23 mouse cellular contexts compared by ENCODE assay signal in the genomic region with DNA sequence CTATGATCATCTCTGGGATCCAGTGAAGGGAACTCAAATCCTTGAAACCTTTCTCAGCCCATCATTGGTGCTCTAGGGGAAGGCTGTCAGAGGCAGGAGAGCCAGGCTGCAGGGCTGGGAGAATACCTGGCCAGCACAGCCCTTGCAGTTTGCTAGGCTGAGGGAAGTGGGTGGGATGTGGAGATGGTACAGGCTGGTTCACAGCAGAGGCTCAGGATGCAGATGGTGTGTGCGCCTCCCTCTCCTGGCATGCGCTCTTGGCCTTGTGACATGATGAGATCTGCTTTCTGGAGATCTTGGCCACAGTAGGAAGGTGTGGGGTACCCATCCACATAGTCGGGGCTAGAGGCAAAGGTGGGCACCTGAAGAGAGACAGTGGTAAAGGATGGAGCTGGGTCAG. TPM values are rescaled to one million over a fixed set of nuclear protein-coding genes. Genes with fewer than 3 reads are reported as not detected.
DNase-seq lines count a peak whose midpoint lies in the region; ATAC-seq and TF ChIP-seq lines count a peak whose summit lies in the region.
"Had no signal": no experiment of that assay in that cellular context is flagged by ENCODE, and none has a peak within 500 bp of the region (broad histone marks: within the 10 kb centered on the region; RNA-seq: fewer than 3 reads in every experiment).

No protein-coding gene starts in this region.

- DNase-seq in heart, adult 9 months (ENCODE audit: low spot score in 2 of 2) = no peak
- DNase-seq in brain, adult 2 months (ENCODE audit: low read depth, low spot score) = peak; percentile 97
- peak; percentile 94 for DNase-seq in cerebellum, adult 9-10 months
- peak; percentile 86 for DNase-seq in layer of hippocampus, adult 9-11 months
- DNase-seq in gastrocnemius, postnatal 14 days = no peak
- DNase-seq in forebrain, postnatal 0 days = no peak
- no peak for DNase-seq in spleen, postnatal 4 days (ENCODE audit: low spot score in 2 of 2)
- DNase-seq: liver; lung, adult 2 months; lung, postnatal 4 days; midbrain, embryonic 14.5 days; spleen, adult 18-20 months; thymus, postnatal 25 days had no signal

- intact Hi-C loops in gastrocnemius, postnatal 14 days (cut with DNase I; ENCODE audit: low total_unique reads) = no loop called here

- H3K9me3 ChIP-seq in heart, embryonic 12.5 days (replicated peaks) = no peaks in the 10 kb centered on the region
- no peaks in the 10 kb centered on the region for H3K9me3 ChIP-seq in forebrain, postnatal 0 days (ENCODE audit: low read length)
- H3K9me3 ChIP-seq: embryonic facial prominence, embryonic 13.5 days had no signal

- no peak overlapping the region for H3K9ac ChIP-seq in heart, embryonic 12.5 days
- H3K9ac ChIP-seq in forebrain, postnatal 0 days = no peak overlapping the region
- H3K9ac ChIP-seq: embryonic facial prominence, embryonic 13.5 days; hindbrain, embryonic 14.5 days had no signal

- H3K4me3 ChIP-seq in heart, embryonic 12.5 days = no peak overlapping the region
- no peak overlapping the region for H3K4me3 ChIP-seq in forebrain, postnatal 0 days (ENCODE audit: low read depth, low read length)
- H3K4me3 ChIP-seq: embryonic facial prominence, embryonic 13.5 days had no signal

- H3K27ac ChIP-seq in heart, embryonic 12.5 days (ENCODE audit: poor library complexity, severe bottlenecking) = no peak overlapping the region
- no peak overlapping the region for H3K27ac ChIP-seq in forebrain, postnatal 0 days (ENCODE audit: low read depth, low read length)
- H3K27ac ChIP-seq: embryonic facial prominence, embryonic 13.5 days; hindbrain, embryonic 14.5 days; kidney, postnatal 0 days; stomach, postnatal 0 days had no signal

- peaks cover 11% of the 10 kb centered on the region for H3K4me1 ChIP-seq in heart, embryonic 12.5 days (replicated peaks)
- peaks cover 9% of the 10 kb centered on the region; the same call in 1 of the 2 replicates for H3K4me1 ChIP-seq in forebrain, postnatal 0 days (ENCODE audit: insufficient read depth)

- ATAC-seq in heart, embryonic 12.5 days (ENCODE audit: insufficient number of reproducible peaks, low FRiP score) = peak; percentile 25; the same call in 1 of the 2 replicates
- no peak for ATAC-seq in forebrain, postnatal 0 days
- ATAC-seq: intestine, embryonic 16.5 days; Patski had no signal

- H3K36me3 ChIP-seq in heart, embryonic 12.5 days = peaks cover 9% of the 10 kb centered on the region
- peaks cover 34% of the 10 kb centered on the region for H3K36me3 ChIP-seq in forebrain, postnatal 0 days (ENCODE audit: insufficient read depth)
- H3K36me3 ChIP-seq: embryonic facial prominence, embryonic 13.5 days had no signal

- H3K4me2 ChIP-seq in heart, embryonic 12.5 days = no peak overlapping the region
- H3K4me2 ChIP-seq in forebrain, postnatal 0 days (ENCODE audit: low read depth) = no peak overlapping the region
- H3K4me2 ChIP-seq: embryonic facial prominence, embryonic 13.5 days; hindbrain, embryonic 14.5 days had no signal

- WGBS in heart, embryonic 12.5 days = 80% methylated on average over 3 of the region's 3 CpGs
- 88% methylated on average over 3 of the region's 3 CpGs for WGBS in forebrain, postnatal 0 days

- H3K27me3 ChIP-seq in heart, embryonic 12.5 days (replicated peaks) = no peaks in the 10 kb centered on the region
- H3K27me3 ChIP-seq in forebrain, postnatal 0 days (ENCODE audit: insufficient read depth, low read length) = no peaks in the 10 kb centered on the region
- H3K27me3 ChIP-seq: embryonic facial prominence, embryonic 13.5 days had no signal

- TF ChIP-seq CTCF in forebrain, postnatal 0 days (IDR thresholded peaks at IDR 0.05; ENCODE audit: low read depth) = no peak

RNA-seq across cellular contexts. Expression of gene Rcvrn, which starts 30.9 kb away (rescaled TPM):
- not detected in 2 replicates for polyA plus RNA-seq in heart, embryonic 12.5 days (2016; fragmentation: Nextera tagmentation; extraction: Ambion mirVana)
- not detected for total RNA-seq in gastrocnemius, postnatal 14 days (2021)
- 1.00 TPM in 1 of 2 replicates, not detected in the other for total RNA-seq in forebrain, postnatal 0 days (2014; rRNA removed)
- polyA plus RNA-seq in forebrain, postnatal 0 days (2015; fragmentation: Nextera tagmentation; extraction: Ambion mirVana) = 0.14 TPM in 1 of 2 replicates, not detected in the other
- total RNA-seq: common myeloid progenitor, adult 5-6 weeks; granulocyte monocyte progenitor cell, adult 5-6 weeks had no signal
- polyA plus RNA-seq: embryonic facial prominence, embryonic 13.5 days; heart, embryonic 16.5 days; hindbrain, embryonic 14.5 days; intestine, embryonic 16.5 days; kidney, postnatal 0 days; midbrain, embryonic 14.5 days; Patski; stomach, postnatal 0 days had no signal

Comparison
In these comparisons a context has a peak if more than half of its experiments do, and no peak if none do; other contexts are left out.
1. DNase-seq: peak in brain, adult 2 months (single experiment), cerebellum, adult 9-10 months (single experiment) and layer of hippocampus, adult 9-11 months (single experiment); none in heart, adult 9 months (0 of 2), gastrocnemius, postnatal 14 days (single experiment), forebrain, postnatal 0 days (single experiment) and spleen, postnatal 4 days (0 of 2).